Mouse (Mus musculus): Measurements from ENCODE around the gene Gm11172.

- TF ChIP-seq POLR2A (IDR thresholded peaks at IDR 0.05; ENCODE audit: borderline replicate concordance, insufficient read depth, low read length) (no peak), CTCF (IDR thresholded peaks at IDR 0.05; ENCODE audit: borderline replicate concordance, insufficient read depth, low read depth, low read length) (no peak)
Observed at GRCm38 (mm10) chr16:10840018-10840417, 27.3 kb downstream of the Gm11172 start.

All from cerebellum, adult 2 months (tissue).